Mouse (Mus musculus): Measurements from ENCODE around the gene Spata31d1a.

GRCm38 (mm10) chr13:59674215-59674614 is 35.9 kb downstream of the Spata31d1a start:
- no peak for TF ChIP-seq POLR2A (IDR thresholded peaks at IDR 0.05; ENCODE audit: insufficient read depth, low read depth, low read length)
- TF ChIP-seq CTCF (IDR thresholded peaks at IDR 0.05; ENCODE audit: insufficient read depth, low read depth, low read length) = no peak

All from olfactory bulb, adult 2 months (tissue).